16 mouse cellular contexts compared by ENCODE assay signal in genomic region chr5:22072591-22072990, GRCm38 (mm10).
"Had no signal": no experiment of that assay in that cellular context is flagged by ENCODE, and none has a peak within 500 bp of the region (broad histone marks: within the 10 kb centered on the region; RNA-seq: fewer than 3 reads in every experiment).

No protein-coding gene starts in this region.

- H3K9me3 ChIP-seq: liver, embryonic 12.5 days; neural tube, embryonic 12.5 days; stomach, embryonic 15.5 days had no signal

- H3K36me3 ChIP-seq: midbrain, embryonic 13.5 days; neural tube, embryonic 12.5 days; stomach, embryonic 15.5 days had no signal

- H3K4me1 ChIP-seq: liver, embryonic 12.5 days; neural tube, embryonic 12.5 days; stomach, embryonic 15.5 days had no signal

- DNase-seq: lung, adult 18-20 months; lung, embryonic 14.5 days; lung, postnatal 10 days; lung, postnatal 4 days; right cerebral cortex, postnatal 14 days; thymus, adult 2 months; thymus, postnatal 25 days; thymus, postnatal 4 days had no signal

- H3K4me2 ChIP-seq: liver, embryonic 12.5 days; lung, embryonic 14.5 days; midbrain, embryonic 11.5 days; midbrain, embryonic 13.5 days; neural tube, embryonic 12.5 days; stomach, embryonic 15.5 days had no signal

- ATAC-seq: liver, embryonic 12.5 days; midbrain, embryonic 13.5 days; midbrain, embryonic 16.5 days had no signal

- H3K27ac ChIP-seq: liver, embryonic 12.5 days; liver, embryonic 14.5 days; midbrain, embryonic 13.5 days; neural tube, embryonic 12.5 days; stomach, embryonic 15.5 days; stomach, postnatal 0 days had no signal

- H3K27me3 ChIP-seq: liver, embryonic 12.5 days; midbrain, embryonic 13.5 days; neural tube, embryonic 12.5 days; stomach, embryonic 15.5 days had no signal

- H3K4me3 ChIP-seq: liver, embryonic 12.5 days; midbrain, embryonic 13.5 days; neural tube, embryonic 12.5 days; stomach, embryonic 15.5 days had no signal

- H3K9ac ChIP-seq: liver, embryonic 12.5 days; liver, embryonic 14.5 days; lung, embryonic 14.5 days; midbrain, embryonic 13.5 days; neural tube, embryonic 12.5 days; stomach, embryonic 15.5 days had no signal
